Mouse (Mus musculus) thymus, postnatal 14 days (tissue): ENCODE measurements around the gene Hoxd11.

Experiments
- DNase-seq: peaks from one replicate; pipeline ENCODE4 v3.0.0; 2021

Hoxd11 gene

DNA sequence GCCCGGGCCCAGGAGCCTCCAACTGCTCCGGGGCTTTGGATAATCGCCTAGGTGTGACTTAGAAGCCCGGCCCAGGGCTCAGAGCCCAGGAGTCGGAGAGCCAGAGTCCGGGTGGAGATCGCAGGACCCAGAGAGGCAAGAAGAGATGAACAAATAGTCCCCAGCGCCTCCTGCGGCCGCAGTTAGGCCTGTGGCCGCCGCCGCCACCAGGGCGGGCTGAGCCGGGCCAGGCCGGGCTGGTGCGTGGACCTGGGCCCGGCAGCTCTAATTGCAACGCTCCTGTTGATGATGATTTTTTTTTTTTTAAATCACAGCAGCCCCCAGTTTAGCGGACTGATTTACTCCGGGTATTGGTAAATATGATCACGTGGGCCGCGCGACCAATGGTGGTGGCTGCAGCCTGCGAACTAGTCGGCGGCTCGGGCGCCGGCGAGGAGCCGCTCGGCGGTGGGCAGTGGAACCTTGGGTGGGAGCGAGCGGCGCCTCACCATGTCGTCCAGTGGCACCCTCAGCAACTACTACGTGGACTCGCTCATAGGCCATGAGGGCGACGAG is 18.3 kb downstream of the Hoxd11 start, which contains the start of gene Hoxd9:
Gene Hoxd9 (plus strand): TSS at position 161 of the 555 bp plus-strand sequence.
- no peak for DNase-seq

DNA sequence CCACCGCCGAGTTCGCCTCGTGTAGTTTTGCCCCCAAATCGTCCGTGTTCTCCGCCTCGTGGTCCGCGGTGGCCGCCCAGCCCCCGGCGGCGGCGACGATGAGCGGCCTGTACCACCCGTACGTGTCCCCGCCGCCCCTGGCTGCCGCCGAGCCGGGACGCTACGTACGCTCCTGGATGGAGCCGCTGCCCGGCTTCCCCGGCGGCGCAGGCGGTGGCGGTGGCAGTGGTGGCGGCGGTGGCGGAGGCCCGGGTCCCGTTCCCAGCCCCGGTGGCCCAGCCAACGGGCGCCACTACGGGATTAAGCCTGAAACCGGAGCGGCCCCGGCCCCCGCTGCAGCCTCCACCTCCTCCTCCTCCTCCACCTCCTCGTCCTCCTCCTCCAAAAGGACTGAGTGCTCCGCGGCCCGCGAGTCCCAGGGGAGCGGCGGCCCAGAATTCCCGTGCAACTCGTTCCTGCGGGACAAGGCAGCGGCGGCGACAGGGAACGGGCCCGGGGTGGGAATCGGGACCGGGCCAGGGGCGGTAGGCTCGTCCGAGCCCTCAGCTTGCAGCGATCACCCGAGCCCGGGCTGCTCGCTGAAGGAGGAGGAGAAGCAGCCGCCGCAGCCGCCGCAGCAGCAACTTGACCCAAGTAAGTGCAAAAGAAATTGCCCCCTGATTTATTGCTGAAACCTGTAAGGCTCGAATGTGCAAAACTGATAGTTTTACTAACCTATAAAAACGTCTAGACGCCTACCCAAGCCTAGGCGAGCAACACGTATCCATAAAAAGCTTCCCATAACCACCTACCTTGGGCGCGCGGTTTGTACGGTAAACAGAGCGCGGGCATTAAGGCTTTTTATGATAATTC is 19.1 kb downstream of the Hoxd11 start:
- DNase-seq = no peak

DNA sequence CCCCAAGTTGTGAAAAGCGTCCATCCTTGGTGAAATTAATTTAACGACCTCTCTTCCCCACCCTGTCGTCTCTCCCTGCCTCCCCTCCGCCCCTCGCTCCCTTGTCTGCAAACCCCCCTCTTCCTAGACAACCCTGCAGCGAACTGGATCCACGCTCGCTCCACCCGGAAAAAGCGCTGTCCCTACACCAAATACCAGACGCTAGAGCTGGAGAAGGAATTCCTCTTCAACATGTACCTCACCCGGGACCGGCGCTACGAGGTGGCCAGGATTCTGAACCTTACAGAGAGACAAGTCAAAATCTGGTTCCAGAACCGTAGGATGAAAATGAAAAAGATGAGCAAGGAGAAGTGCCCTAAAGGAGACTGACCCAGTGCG is 19.7 kb downstream of the Hoxd11 start:
- DNase-seq = no peak

DNA sequence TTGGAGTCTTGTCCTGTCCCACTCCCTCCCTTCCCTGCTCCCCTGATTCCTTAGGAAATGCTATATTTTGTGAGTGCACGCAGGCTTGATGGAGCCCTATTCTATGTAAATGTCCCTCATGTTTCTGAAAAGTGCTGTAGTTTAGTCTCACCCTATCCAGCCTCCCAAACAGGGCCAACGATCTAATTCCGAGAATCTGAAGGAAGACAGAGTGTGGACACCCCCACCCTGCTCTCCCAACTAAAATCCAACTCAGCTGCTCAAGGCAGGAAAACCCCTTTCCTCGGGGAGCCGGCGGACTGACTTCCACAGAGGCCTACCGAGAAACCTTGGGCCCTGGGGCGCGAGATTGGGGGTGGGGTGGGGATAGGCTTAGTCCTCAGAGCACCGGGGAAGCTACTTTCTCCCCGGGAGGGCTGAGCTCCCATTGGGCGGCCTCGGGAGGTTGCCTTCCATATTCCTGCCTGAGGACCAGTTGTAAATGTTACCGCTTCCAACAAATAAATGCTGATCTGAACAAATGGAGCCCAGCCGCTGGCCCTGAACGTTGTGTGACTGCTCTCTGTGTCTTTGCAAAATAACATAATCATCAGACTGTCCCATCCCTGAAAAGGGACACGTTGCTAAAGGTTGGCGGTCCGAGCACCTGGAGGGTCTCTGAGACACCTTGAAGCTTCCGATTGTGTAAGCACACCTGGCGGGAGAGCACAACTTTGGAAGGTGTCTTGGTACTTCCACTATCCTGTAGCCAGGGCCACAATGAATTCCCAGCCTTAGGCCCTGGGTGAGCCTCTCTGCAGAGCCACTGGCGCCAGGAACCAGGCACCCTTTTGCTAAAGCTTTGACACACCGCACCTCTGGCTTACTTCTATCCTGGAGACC is 20.5 kb downstream of the Hoxd11 start:
- no peak for DNase-seq

DNA sequence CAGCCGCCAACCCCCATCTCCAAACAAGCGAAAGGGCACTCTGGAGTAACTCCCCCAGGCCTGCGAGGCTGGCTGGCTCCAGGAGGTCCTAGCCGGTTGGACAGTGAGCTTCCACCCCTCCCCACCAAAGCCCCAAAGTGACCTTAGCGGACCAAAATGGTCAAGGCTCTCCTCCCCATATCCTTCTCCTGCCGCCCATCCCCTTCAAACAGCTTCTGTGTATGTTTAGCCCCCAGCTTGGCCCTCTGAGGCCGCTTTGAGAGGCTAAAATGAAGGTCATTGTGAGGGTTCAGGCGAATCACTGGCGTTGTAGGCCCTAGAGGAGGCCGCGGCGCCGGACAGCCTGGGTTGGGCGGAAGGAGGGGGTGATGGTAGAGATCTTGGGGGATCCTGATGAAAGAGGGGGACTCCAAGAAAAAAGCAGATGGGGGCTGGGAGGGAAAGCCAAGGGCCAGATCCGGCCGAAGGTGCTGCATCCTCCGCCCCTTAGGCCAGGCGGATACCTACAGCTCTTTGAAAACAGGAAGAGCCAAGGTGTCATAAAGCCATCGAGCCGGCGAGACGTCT is 21.3 kb downstream of the Hoxd11 start:
- DNase-seq = no peak

DNA sequence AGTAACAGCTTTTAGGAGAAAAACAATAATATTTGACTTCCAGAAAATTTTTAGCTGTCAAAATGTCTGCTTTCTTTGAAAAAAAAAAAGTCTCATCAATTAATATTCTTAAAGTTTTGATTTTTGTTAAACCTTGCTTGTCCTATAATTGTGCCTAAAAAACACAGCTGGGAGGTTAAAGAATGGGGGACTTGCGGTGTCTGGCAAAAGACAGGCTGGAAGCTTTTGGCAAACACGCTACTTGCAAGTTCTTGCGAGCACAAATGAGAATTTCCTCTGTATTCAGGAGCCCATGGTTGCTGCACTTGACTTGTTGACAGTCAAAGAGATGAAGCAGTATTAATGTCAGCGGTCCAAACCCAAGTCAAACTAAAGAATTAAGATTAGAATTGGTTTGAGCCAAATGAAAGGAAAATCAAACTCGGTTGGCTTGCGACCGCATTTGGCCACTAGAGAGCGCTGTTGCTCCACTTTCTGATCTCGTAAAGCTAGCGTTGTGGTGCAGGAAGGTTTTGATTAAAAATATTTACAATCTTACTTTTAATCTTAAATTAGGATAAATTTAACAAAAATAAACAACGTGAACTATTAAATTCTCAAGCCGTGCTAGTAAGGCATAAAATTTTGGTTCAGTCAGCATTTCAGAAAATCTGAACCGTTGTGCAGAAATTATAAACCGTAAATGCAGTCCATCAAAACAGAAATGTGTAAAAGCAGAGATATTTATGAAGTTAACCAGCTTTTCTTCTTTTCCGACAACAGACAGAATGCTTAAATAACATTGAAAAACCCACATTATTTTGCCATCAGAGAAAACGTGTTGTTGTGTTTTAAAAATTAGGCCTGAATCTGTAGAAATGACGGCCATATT is 22.8 kb downstream of the Hoxd11 start:
- peak; percentile 66 for DNase-seq

DNA sequence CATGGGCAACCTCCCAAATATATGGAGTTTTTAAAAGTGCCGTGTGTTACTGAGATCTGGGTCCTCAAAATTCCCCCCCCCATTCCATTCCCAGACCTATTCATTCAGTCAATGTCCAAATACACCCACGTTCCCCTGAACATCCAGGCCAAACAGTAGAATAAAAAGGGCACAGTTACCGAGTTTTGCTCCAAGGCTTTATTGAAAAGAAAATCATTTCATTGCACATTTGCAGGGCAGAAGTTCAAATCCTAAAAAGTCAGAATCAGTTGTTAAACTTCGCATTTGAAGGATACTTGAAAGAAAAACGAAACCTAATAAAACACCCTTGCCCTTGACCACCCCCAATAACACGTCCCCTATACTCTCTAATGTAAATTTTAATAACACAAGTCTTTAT is 23.5 kb downstream of the Hoxd11 start:
- DNase-seq = no peak

DNA sequence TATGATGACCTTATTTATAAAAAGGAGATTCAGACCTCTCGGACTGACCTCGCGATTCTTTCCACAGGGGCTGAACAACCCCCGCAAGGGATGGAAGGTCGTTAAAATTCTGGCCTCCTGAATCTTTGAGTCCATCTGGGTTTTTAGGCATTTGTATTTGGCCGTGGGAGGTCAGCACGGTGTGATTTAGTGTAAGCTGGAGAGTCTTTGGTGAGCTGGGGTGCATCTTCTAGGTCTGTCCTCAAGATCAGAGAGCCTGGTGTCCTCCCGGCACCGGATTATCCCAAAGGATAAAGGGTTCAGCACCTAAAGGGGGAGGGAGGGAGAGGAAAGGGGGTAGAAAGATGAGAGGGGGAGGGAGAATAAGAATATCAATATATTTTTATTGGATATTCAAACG is 24.0 kb downstream of the Hoxd11 start:
- no peak for DNase-seq

DNA sequence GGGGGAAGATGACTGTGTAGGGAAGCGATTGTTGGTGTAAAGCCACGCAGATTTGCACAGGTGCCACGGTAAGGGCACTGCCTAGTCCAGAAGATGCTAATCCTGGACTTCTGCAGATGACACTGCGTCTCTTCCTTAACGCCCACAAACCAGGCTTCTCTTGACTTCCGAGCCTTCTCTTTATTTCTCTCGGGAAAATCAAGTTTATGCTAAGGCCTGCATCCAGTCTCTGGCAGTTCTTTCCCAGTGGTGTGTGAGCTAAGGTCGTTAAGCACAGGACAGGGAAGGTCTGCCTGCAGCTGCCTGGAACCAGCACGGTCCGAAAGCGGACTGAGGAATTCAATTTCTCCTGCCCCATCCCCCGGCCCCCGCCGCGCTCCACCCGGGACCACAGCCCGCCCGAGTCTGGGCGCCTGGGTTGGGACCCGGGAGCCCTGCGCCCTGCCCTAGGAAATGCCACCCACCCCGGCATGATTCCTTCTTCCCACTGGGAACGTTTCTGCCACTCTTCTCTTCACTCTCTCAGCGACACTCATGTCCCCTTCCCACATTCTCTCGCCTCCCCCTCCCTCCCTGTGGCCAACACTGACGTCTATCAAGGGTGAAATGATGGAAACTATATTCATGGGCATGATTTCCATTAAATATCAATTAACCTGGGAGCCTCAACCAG is 24.5 kb downstream of the Hoxd11 start:
- no peak for DNase-seq

DNA sequence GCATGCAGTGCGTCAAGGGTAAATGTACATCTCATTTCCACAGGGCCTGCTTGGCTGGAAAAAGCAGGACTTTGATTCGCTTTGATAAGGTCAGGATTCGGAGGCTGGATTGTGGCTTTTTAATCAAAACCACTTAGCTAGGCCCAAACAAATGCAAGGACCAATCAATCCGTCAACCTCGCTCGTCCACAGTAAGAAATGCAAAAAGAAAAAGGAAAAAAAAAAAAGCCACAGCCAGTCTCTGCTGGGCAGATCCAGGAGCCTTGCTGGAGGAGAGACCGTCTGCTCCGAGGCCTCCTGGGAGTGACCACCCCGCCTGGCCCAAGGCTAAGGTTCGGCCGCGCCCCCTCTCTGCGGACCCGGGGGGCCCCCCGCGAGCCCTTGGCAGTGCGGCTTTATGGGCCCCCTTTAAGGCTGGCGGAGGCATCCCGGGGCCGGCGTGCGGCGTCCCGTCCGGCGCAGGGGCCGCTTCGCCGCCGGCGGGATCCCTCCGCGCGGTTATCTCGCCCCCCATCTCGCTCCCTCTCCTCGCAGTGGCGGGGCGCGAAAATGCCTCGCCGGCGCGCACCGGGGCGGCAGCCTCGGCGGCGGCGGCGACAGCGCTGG is 25.1 kb downstream of the Hoxd11 start, which contains the start of gene Hoxd8:
Gene Hoxd8 (plus strand): TSS at position 223 of the 606 bp plus-strand sequence.
- DNase-seq = peak; percentile 44

DNA sequence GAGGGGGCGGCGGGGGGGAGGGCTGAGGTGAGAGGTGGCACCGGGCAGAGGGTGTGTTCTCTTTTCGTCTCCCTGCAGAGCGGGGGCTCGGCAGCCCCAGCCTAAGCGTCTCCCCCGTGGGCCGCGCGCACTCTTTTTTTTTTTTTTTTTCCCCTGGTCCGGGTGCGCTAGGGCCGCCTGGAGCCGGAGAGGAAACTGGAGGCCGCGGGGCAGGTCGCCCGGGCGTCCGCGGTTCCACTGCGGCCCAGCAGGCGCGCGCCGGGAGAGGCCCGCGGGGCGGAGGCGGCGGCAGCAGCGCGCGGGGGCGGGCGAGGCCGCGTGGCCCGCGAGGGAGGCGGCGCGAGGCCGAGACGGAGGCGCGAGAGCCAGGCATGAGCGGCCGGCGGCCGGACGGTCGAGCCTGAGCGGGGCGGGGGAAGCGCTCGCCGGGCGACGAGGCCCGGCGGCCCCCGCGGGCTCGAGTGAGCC is 25.7 kb downstream of the Hoxd11 start:
- no peak for DNase-seq

DNA sequence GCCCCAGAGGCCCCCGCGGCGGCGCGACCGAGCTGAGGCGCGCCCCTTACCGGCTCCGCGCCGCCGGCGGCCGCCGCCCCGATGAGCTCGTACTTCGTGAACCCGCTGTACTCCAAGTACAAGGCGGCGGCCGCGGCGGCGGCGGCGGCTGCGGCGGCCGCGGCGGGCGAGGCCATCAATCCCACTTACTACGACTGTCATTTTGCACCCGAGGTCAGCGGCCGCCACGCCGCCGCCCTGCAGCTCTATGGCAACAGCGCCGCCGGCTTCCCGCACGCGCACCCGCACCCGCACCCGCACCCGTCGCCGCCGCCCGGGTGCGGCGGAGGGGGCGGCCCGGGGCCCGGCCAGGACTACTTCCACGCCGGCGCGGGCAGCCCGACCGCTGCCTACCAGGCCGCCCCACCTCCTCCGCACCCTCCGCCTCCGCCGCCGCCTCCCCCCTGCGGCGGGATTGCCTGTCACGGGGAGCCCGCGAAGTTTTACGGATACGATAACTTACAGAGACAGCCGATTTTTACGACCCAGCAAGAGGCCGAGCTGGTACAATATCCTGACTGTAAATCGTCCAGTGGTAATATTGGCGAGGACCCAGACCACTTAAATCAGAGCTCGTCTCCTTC is 26.2 kb downstream of the Hoxd11 start:
- DNase-seq = no peak

DNA sequence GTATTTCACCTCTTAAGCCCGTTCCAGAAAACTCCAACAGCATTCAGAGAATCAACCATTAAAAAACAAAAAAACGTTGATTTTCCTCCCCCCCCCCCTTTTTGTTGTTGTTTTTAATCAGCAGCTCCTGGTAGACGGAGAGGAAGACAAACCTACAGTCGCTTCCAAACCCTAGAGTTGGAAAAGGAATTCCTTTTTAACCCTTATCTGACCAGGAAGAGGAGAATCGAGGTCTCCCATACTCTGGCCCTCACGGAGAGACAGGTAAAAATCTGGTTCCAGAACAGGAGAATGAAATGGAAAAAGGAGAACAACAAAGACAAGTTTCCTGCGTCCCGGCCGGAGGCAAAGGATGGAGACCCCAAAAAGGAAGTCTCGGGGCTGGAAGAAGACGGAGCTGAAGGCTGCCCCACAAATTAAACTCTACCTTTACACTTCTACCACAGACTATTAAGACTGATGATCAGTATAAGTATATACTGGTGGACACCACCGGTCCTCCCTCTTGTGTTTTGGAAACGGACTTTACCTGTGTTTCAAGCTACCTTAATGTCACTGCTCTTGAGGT is 27.1 kb downstream of the Hoxd11 start:
- DNase-seq = no peak

DNA sequence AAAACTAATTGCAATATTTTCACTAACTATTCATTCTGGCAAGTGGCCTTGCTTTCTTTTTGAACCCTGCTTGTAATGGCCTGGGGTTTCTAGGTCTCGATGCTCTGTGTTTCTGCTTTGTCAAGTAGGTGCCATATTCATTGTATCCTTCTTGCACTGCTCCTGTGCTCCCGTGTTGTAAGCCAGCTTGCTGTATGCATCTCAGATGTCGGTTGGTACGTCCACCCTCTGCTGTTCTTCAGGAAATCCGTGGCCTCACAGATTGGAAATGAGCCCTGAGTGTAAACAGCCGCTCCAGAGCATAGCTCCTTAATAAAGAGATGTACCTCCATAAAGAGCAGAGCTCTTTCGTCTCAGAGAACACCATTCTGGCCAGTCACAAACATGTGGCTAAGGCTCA is 28.2 kb downstream of the Hoxd11 start:
- DNase-seq = no peak

DNA sequence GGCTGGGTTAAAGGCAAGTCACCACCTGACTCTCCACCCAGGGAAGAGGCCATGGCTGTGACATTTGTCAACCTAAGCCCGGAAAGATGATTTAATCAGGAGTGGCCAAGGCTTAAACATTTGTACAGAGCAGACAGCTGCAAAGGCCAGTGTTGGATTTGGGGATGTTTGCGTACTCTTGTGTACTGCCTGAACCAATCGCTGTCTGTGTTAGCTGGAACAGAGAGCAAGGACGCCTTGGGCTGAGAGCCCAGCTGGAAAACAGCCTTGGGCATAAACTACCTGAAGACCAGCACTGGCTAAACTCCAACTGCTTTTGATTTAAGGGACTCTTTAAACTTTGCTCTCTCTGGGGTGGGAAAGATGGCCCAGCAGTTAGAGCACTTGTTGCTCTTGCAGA is 29.3 kb downstream of the Hoxd11 start:
- no peak for DNase-seq

DNA sequence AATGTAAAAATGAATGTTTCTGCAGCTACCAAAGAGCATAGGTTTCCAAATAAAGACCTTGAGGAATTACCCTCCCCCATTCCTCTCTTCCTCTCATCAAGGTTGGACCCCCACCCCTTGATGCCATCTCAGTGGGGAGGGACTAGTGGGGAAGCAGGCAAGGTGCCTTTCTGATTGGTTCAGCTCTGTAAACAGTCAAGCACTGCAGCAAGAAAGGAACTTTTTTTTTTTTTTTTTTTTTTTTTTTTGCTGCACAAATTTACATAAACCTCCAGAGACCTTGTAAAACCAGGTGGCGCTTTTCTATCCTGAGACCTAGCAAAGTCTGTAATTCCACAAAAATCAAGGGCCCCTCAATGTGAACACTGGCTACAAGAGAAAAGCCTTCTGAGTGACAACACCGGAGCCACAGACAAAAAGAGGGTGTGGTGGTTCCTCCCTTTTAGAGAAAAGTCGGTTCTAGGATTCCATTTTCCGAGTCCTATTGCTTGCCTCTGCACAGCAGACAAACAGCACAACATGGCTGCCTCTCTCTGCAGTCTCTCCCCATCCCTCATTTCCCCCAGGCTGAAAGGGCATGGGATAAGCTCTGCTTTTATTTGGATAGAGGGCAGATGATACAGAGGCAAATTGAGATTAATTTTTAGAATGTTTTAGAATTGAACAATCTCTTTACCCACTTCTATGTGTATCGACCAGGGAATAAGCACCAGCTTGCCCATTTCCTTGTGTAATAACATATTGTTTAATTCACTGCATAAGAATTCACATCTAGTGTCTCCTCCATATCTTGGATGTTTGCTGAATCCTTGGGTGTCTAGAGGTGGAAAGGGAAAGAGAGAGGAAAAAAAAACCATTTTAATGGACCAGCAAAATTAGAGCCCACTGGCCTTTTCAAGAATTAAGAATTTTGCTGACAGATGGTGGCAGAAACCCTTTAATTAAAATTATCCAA is 30.4 kb downstream of the Hoxd11 start:
- no peak for DNase-seq

DNA sequence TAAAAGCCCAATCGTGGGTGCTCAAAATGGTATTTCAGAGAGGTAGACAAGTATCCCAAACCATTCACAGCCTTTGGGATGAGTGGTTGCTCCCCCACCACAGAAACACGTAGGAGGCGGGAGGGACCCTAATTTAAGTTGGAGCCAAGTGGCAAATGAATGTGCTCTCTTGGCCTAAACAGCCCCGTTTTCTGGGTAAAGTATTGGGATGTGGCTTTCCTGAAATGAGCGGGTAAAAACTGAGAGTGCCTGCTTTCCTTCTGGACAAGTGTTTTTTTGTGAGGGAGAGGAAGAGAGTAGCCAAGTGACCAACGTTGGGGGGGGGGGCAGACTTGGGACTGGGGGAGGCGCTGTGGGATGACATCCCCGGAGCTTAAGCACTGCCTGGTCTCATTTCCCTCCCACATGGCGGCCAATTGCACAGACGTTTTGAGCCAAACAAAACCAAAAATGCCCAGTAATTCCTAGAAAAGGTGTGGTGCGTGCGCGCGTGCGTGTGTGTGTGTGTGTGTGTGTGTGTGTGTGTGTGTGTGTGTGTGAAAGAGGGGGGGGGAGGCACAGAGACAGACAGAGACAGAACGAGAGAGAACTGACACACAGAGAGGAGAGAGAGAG is 31.7 kb downstream of the Hoxd11 start:
- DNase-seq = no peak
